Mouse (Mus musculus) limb, embryonic 14.5 days (tissue): ENCODE measurements around the gene Cnih2. TPM values are rescaled to one million over a fixed set of nuclear protein-coding genes. Genes with fewer than 3 reads are reported as not detected.

ENCODE experiments used
- ATAC-seq: fragments of 200-750 bp; cut with Nextera tagmentation; 2 replicates; pipeline ENCODE4 v1.8.0; 2017; ENCODE audit warnings: low read depth, moderate number of reproducible peaks, moderate TSS enrichment; ENCODE audit not compliant: low FRiP score
- DNase-seq: peaks from one replicate; pipeline ENCODE4 v3.0.0-alpha.2; 2015; ENCODE audit warnings: low spot score
- H3K27ac ChIP-seq: fragments of 300-500 bp; sonication (generic); replicated peaks from 2 replicates; pipeline ENCODE4 v1.5.1; 2014; ENCODE audit warnings: low read depth, mild to moderate bottlenecking, low read length, moderate library complexity, mixed read lengths
- H3K27me3 ChIP-seq: fragments of 300-500 bp; sonication (generic); 2 replicates; pipeline ENCODE4 v1.6.1; 2014; ENCODE audit warnings: low read length, mixed read lengths; ENCODE audit not compliant: control insufficient read depth, insufficient read depth
- H3K36me3 ChIP-seq: fragments of 300-500 bp; sonication (generic); 2 replicates; pipeline ENCODE4 v1.6.1; 2014; ENCODE audit warnings: mild to moderate bottlenecking, low read length, moderate library complexity, mixed read lengths; ENCODE audit not compliant: control insufficient read depth, insufficient read depth
- H3K4me1 ChIP-seq: fragments of 300-500 bp; sonication (generic); 2 replicates; pipeline ENCODE4 v1.6.1; 2014; ENCODE audit warnings: antibody characterized with exemption, low read length, mixed read lengths; ENCODE audit not compliant: control insufficient read depth, insufficient read depth
- H3K4me2 ChIP-seq: fragments of 300-500 bp; sonication (generic); replicated peaks from 2 replicates; pipeline ENCODE4 v1.6.1; 2014; ENCODE audit warnings: low read depth, mild to moderate bottlenecking, low read length, moderate library complexity; ENCODE audit not compliant: severe bottlenecking
- H3K4me3 ChIP-seq: fragments of 300-500 bp; sonication (generic); replicated peaks from 2 replicates; pipeline ENCODE4 v1.5.1; 2014; ENCODE audit warnings: low read length
- H3K9ac ChIP-seq: fragments of 300-500 bp; sonication (generic); 2 replicates; pipeline ENCODE4 v1.6.1; 2014; ENCODE audit warnings: mild to moderate bottlenecking, low read depth, low read length, moderate library complexity; ENCODE audit not compliant: severe bottlenecking
- H3K9me3 ChIP-seq: fragments of 300-500 bp; sonication (generic); 2 replicates; pipeline ENCODE4 v1.6.1; 2016; ENCODE audit warnings: low read length; ENCODE audit not compliant: control insufficient read depth
- POLR2A ChIP-seq: fragments of 200-500 bp; IDR thresholded peaks from 2 replicates; pipeline ENCODE4 v1.8.0; 2012; ENCODE audit warnings: inconsistent platforms, mild to moderate bottlenecking, moderate library complexity, borderline replicate concordance; ENCODE audit not compliant: insufficient read depth, insufficient read length; ENCODE audit errors: extremely low read depth
- WGBS: fragments of 180-500 bp; shearing (Covaris S2); extraction: QIAGEN DNeasy Blood & Tissue Kit; methylation state at CpG from one replicate; pipeline ENCODE4 v1.1.7; 2014; 5-methylcytosine and 5-hydroxymethylcytosine counted together
- polyA plus RNA-seq, 2 experiments: library from polyadenylated mRNA; depleted of rRNA in 1 of 2; stranded (reverse) in 1 of 2; unstranded in 1 of 2; fragments of >200 nt; fragmentation: Nextera tagmentation in 1 of 2; extraction: Ambion mirVana in 1 of 2; gene quantifications; 2 replicates each; pipeline versions ENCODE4 v1.2.1 to v1.2.3; 2012 to 2014

The Cnih2 gene
- polyA plus RNA-seq, 2 experiments, result 40.5 to 40.8 TPM

DNA sequence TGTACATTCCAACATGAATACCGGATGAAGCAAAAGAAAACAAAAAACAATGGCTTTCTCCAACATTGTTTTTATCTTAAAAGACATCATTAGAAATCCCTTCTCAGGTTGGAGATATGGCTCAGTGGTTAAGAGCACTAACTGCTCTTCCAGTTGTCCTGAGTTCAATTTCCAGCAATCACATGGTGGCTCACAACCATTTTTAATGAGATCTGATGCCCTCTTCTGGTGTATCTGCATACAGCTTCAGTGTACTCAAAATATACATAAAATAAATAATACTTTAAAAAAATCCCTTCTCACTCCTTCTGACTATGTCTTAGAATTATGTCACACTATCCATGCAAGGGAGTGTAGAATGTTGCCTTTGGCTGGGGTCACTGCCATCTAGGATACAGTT, 19.0 kb downstream of the Cnih2 start:
- H3K9me3 ChIP-seq, result no peaks in the 10 kb centered on the region
- no peak overlapping the region for H3K4me2 ChIP-seq
- no peaks in the 10 kb centered on the region for H3K36me3 ChIP-seq
- H3K4me3 ChIP-seq, result no peak overlapping the region
- WGBS, result 85% methylated on average over 1 of the region's 1 CpGs
- H3K27me3 ChIP-seq, result peaks cover 35% of the 10 kb centered on the region
- no peak overlapping the region for H3K9ac ChIP-seq
- TF ChIP-seq POLR2A, result no peak
- DNase-seq (no peak), ATAC-seq (no peak)
- H3K27ac ChIP-seq, result no peak overlapping the region
- no peaks in the 10 kb centered on the region for H3K4me1 ChIP-seq

DNA sequence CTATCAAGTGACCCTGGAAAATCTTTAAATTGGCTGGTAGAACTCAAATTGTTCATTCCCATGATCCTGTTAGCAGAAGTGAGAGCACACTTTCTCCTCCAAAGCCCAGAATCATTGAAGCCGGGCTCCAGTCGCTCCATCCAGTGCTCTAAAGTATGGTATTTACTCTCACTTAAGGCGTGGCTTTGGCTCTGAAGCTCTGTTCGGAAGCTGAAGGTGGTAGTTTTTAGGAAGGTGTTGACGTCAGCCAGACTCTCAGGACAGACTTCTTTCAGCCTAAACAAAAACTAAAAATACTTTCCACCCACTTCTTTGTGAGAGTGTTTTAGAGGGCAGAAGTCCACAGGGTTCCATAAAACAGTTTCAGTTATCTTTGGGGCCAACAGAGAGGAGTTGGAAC, 24.8 kb downstream of the Cnih2 start:
- H3K4me3 ChIP-seq, result no peak overlapping the region
- 41% methylated on average over 5 of the region's 5 CpGs for WGBS
- H3K27ac ChIP-seq, result no peak overlapping the region

GRCm38 (mm10) chr19:5073028-5073427, 25.3 kb downstream of the Cnih2 start:
- no peak for TF ChIP-seq POLR2A
- H3K9me3 ChIP-seq, result no peaks in the 10 kb centered on the region
- ATAC-seq, result peak; percentile 37; the same call in 1 of the 2 replicates
- H3K27ac ChIP-seq, result peak overlapping the region; percentile 96; the same call in 1 of the 2 replicates
- H3K9ac ChIP-seq, result no peak overlapping the region
- H3K4me2 ChIP-seq, result peak overlapping the region; percentile 94
- H3K27me3 ChIP-seq, result no peaks in the 10 kb centered on the region
- DNase-seq, result peak; percentile 87
- H3K4me3 ChIP-seq, result peak overlapping the region; percentile 64
- WGBS, result under 1% methylated on average over 15 of the region's 15 CpGs
- peaks cover 30% of the 10 kb centered on the region for H3K4me1 ChIP-seq
- H3K36me3 ChIP-seq, result no peaks in the 10 kb centered on the region

More for the DNA sequence above, 24.8 kb downstream of the Cnih2 start:
- H3K36me3 ChIP-seq, result no peaks in the 10 kb centered on the region
- no peak for DNase-seq
- H3K9me3 ChIP-seq, result no peaks in the 10 kb centered on the region
- ATAC-seq, result no peak
- H3K4me1 ChIP-seq, result peaks cover 30% of the 10 kb centered on the region
- no peak for TF ChIP-seq POLR2A
- no peak overlapping the region for H3K9ac ChIP-seq
- no peaks in the 10 kb centered on the region for H3K27me3 ChIP-seq
- H3K4me2 ChIP-seq, result no peak overlapping the region

DNA sequence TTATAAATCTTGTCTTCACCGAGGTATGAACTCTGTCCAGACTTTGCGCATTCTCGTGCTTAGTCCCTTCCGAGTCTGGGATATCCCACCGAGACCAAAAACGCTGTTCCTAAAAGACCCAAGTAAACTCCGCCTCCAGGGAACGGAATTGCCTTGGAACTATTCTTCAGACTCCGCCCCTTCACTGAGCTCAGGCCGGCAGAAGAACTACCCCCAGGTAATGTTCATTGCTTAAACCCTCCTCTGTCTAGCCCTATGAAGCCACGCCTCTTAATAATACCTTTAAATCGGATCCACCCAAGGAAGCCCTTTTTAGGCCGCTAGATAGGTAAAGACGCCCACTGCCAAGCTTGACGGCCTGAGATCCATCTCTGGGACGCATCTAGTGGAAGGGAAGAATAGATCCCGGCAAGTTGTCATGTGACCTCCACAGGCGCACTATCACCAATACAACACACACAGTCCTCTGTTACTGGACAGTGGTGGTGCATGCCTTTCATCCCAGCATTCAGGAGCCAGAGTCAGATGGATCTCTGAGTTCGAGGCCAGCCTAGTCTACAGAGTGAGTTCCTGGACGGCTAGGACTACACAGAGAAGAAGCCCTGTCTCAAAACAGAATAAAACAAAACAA, 25.8 kb downstream of the Cnih2 start:
- Histone ChIP-seq H3K36me3 (no peaks in the 10 kb centered on the region), H3K27me3 (no peaks in the 10 kb centered on the region), H3K4me1 (peaks cover 30% of the 10 kb centered on the region), H3K9me3 (no peaks in the 10 kb centered on the region), H3K27ac (peak overlapping the region; percentile 96), H3K4me3 (peak overlapping the region; percentile 64), H3K4me2 (peak overlapping the region; percentile 94), H3K9ac (peak overlapping the region; percentile 58)
- DNase-seq (peak; percentile 75), ATAC-seq (0 out of 2 replicates have a peak, but pooled peaks have one; percentile 18)
- 2% methylated on average over 20 of the region's 20 CpGs for WGBS
- TF ChIP-seq POLR2A, result no peak

DNA sequence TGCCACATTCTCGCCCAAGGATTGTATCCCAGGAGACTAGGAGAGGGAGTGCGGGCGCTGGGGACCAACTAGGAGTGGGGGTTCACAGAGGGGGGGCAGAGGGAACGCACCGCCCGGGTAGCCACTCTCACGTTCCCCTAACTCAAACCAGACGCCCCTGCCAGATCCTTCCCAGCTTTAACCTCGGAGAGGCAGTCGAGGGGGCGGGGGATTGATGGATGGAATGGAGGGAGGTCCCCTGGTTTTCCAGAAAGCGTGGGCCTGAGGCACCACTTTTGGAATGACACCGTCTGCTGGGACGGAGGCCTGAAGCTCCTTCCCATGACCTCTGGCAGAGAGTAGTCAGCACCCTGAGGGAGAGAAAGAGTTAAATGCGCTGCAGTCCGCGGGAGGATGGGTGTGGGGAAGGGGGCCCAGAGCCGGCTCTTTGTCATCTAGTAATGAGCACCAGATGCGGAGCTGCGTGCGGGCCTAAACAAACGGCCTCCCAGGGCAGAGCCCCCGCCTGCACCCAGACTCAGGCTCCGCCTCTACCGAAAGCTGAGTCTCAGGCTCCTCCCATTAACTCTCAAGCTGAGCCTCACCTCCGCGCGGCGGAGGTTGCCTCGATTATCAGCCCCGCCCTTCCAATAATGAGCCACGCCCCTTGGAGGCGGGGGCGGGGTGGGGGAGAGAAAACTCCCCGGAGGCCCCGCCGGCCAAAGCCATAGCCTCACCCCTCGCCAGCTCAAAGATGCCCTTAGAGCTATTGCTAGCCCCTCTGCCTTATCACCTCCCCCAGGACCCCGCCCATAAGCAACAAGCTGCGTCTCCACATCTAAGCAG, 26.6 kb downstream of the Cnih2 start:
- ATAC-seq (peak; percentile 89), DNase-seq (peak; percentile 95)
- Histone ChIP-seq H3K9ac (peak overlapping the region; percentile 58), H3K4me3 (peak overlapping the region; percentile 64), H3K4me1 (peaks cover 38% of the 10 kb centered on the region), H3K27me3 (no peaks in the 10 kb centered on the region), H3K27ac (peak overlapping the region; percentile 96), H3K9me3 (no peaks in the 10 kb centered on the region), H3K4me2 (peak overlapping the region; percentile 94), H3K36me3 (no peaks in the 10 kb centered on the region)
- under 1% methylated on average over 35 of the region's 40 CpGs for whole genome bisulfite sequencing
- TF ChIP-seq POLR2A, result no peak
